Mouse (Mus musculus): ENCODE data around the gene Dlgap3. TPM values are rescaled to one million over a fixed set of nuclear protein-coding genes. Genes with fewer than 3 reads are reported as not detected.
A peak's percentile ranks its signal among the peaks of the same experiment; 100 is the strongest.

Gene Dlgap3
- polyA plus RNA-seq, 1 experiment from 2014 or later: 5.7 TPM

DNA sequence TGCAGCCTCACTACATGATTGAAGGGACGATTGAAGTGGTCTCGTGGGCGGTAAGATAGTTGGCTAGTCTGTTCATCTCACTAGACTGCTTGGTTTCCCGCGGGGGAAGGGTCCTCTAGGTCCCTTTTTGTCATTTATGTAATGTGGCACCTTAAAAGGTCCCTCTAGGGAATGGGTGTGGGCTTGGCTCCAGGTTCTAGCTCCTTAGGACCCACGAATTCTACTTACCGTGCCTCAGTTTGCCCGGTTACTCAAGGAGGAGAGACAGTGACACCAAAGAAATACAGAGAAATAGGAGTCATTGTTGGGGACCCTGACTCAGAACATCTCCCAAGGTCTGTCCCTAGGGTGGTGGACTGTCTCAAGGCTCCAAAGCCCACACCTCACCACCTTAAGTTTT is 1.3 kb upstream of the Dlgap3 start:
- ATAC-seq (ENCODE audit: low FRiP score): no peak
- H3K27me3 ChIP-seq: peaks cover 59% of the 10 kb centered on the region
- H3K9me3 ChIP-seq: no peaks in the 10 kb centered on the region
- H3K4me2 ChIP-seq: peak overlapping the region; percentile 98
- peak overlapping the region; percentile 75 for H3K4me3 ChIP-seq (replicated peaks)
- no peak overlapping the region for H3K27ac ChIP-seq
- peaks cover 38% of the 10 kb centered on the region for H3K4me1 ChIP-seq
- H3K36me3 ChIP-seq (replicated peaks): no peaks in the 10 kb centered on the region
- WGBS: 20% methylated on average over 8 of the region's 8 CpGs
- H3K9ac ChIP-seq: no peak overlapping the region

- Histone ChIP-seq H3K9ac (peak overlapping the region; percentile 81), H3K36me3 (replicated peaks) (no peaks in the 10 kb centered on the region), H3K4me3 (replicated peaks) (peak overlapping the region; percentile 75), H3K27me3 (peaks cover 65% of the 10 kb centered on the region), H3K4me1 (peaks cover 44% of the 10 kb centered on the region), H3K27ac (peak overlapping the region; percentile 59), H3K4me2 (peak overlapping the region; percentile 98), H3K9me3 (no peaks in the 10 kb centered on the region)
- peak; percentile 79 for ATAC-seq (ENCODE audit: low FRiP score)
- WGBS: under 1% methylated on average over 39 of the region's 39 CpGs
These were observed 642 bp upstream of the Dlgap3 start for GRCm38 (mm10) chr4:127168211-127168913.

DNA sequence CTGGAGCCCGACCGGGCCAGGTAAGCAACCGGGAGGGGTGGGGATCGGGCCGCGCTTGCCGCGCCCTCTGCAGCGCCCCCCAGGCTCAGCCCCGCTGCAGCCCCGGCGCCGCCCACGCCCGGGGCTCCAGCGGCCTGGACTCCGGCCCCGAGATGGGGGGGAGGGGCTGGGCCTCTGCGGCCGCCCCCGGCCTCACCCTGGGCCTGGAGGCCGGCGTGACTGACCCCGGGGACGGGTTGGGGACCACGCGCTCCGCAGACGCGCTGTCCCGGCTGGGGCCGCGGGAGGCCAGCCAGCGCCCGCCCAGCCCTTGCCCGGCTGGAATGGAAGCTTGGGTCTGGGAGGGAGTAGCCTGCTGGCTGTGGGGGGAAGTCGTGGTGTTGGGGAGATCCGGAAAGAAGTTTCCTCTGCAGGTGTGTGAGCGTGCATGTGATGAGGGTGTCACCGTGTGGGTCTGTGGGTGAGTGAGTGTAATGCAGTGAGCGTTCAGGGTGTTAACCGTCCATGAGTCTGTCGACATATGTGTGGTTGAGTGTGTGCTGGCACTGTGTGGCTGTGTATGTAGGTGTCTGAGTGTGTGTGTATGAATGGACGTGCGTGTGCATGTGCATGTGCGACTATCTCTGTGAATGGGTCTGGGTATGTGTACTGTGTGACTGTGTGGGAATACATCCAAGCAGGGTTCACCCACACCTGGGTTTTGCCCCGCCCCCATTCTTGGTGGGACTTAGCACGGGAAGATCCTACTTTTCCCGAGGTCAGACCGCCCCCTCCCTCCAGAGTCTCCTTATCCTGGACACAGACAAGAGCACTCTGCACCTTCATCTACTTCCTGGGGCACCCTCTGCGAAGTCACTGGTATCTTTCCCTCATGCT is 580 bp downstream of the Dlgap3 start:
- H3K27ac ChIP-seq: peak overlapping the region; percentile 59

DNA sequence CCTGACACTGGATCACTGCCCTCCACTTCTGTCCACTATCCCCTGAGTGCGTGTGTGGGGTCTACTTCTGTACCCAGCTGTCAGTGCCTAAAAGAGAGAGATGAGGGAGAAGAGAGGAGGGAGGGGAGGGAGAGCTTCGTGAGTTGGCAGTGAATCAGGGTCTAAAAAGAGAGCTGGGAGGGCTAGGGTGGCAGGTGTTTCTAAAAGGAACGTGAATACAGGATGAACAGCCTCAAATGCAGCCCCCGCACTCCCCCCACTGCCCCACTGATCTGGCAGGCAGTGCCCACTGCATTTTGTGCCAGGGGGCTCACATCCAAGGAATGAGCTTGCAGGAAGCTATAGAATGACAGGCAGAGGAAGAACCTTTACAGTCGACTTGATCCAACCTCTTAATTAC is 1.9 kb downstream of the Dlgap3 start:
- Histone ChIP-seq H3K27ac (no peak overlapping the region), H3K36me3 (replicated peaks) (no peaks in the 10 kb centered on the region), H3K27me3 (peaks cover 80% of the 10 kb centered on the region), H3K4me2 (no peak overlapping the region), H3K4me3 (replicated peaks) (no peak overlapping the region), H3K9me3 (no peaks in the 10 kb centered on the region), H3K4me1 (peaks cover 46% of the 10 kb centered on the region), H3K9ac (no peak overlapping the region)
- 39% methylated on average over 5 of the region's 5 CpGs for WGBS
- ATAC-seq (ENCODE audit: low FRiP score): no peak

More for the DNA sequence above, 580 bp downstream of the Dlgap3 start:
- H3K9me3 ChIP-seq: no peaks in the 10 kb centered on the region
- WGBS: 2% methylated on average over 47 of the region's 51 CpGs
- peak; percentile 53 for ATAC-seq (ENCODE audit: low FRiP score)
- peaks cover 46% of the 10 kb centered on the region for H3K4me1 ChIP-seq
- peak overlapping the region; percentile 75 for H3K4me3 ChIP-seq (replicated peaks)
- H3K4me2 ChIP-seq: peak overlapping the region; percentile 98
- peak overlapping the region; percentile 81 for H3K9ac ChIP-seq
- H3K36me3 ChIP-seq (replicated peaks): no peaks in the 10 kb centered on the region
- peaks cover 73% of the 10 kb centered on the region for H3K27me3 ChIP-seq

DNA sequence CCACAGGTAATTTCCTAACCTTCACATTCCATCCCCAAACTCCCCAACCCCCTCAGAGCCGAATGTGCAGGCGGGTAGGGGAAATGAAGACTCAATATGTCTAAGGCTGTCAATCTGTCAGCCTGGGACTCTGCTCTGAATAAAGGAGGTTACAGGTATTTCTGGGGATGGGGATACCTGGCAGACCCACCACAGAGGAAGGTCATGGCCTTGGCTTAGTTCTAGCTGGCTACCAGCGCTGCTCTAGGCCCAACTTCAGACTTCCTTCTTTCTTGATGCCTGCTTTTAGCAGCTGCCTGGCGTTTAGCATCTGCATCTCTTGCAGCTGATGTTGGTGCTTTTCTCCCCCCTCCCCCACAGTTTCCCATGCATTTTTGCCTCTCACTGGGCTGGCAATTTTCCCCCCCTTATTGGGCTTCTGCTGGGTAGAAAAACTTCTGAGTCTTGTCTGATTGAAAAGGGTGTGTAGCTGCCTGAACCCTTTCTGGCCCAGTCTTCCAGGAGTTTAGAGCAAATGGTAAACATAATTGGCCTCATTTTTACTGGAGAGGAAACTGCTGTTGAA is 2.4 kb downstream of the Dlgap3 start:
- H3K27me3 ChIP-seq: peaks cover 80% of the 10 kb centered on the region
- H3K9me3 ChIP-seq: no peaks in the 10 kb centered on the region
- no peak overlapping the region for H3K4me2 ChIP-seq
- no peak overlapping the region for H3K4me3 ChIP-seq (replicated peaks)
- no peak for ATAC-seq (ENCODE audit: low FRiP score)
- H3K4me1 ChIP-seq: peaks cover 46% of the 10 kb centered on the region
- H3K27ac ChIP-seq: no peak overlapping the region
- no peaks in the 10 kb centered on the region for H3K36me3 ChIP-seq (replicated peaks)
- WGBS: 52% methylated on average over 4 of the region's 4 CpGs
- H3K9ac ChIP-seq: no peak overlapping the region

- Histone ChIP-seq H3K36me3 (replicated peaks) (no peaks in the 10 kb centered on the region), H3K4me3 (replicated peaks) (no peak overlapping the region), H3K27me3 (peaks cover 74% of the 10 kb centered on the region), H3K4me1 (peaks cover 46% of the 10 kb centered on the region), H3K4me2 (no peak overlapping the region), H3K27ac (no peak overlapping the region), H3K9ac (no peak overlapping the region), H3K9me3 (no peaks in the 10 kb centered on the region)
- no peak for ATAC-seq (ENCODE audit: low FRiP score)
- WGBS: 16% methylated on average over 7 of the region's 7 CpGs
These were observed 3.1 kb downstream of the Dlgap3 start for GRCm38 (mm10) chr4:127172119-127172518.

DNA sequence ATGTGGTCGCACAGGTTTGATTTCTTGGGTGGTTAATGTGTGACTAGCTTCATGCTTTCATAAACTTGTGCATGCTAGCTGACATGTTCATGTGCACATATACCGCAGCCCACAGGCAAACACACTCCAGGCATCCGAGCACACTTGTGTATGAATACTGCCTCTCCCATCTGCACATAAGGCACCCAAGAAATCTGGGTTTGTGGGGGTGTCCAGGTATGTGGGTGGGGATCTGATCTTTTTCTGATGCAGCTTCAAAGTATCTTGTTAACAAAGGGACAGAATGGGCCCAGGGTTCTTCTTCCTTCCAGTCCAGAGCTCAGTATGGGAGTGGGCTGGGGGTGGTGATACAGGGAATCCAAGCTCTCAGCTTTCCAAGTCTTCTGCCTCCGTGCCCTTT is 3.6 kb downstream of the Dlgap3 start:
- no peaks in the 10 kb centered on the region for H3K9me3 ChIP-seq

DNA sequence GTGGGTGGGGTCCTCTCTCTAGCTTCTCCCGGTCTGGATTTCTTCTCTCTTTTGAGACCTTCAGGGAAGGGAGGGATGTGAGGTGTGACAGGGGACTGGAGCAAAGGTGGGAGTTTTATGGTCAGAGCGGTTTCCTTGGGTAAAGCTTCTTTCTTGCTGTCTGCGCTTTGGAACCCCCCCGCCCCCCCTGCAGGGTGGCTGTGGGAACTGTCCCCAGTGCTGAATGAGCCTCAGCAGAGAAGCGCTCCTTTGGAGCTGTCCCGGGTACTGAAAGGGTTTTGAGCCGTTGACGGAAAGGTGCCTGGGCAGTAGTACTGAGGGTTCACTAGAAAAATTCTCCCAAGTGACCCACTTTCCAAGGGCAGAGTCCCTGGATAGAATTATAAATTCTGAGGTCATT is 4.5 kb downstream of the Dlgap3 start:
- Histone ChIP-seq H3K9me3 (no peaks in the 10 kb centered on the region), H3K27ac (no peak overlapping the region), H3K27me3 (peaks cover 63% of the 10 kb centered on the region), H3K9ac (no peak overlapping the region), H3K4me1 (peaks cover 38% of the 10 kb centered on the region), H3K36me3 (replicated peaks) (no peaks in the 10 kb centered on the region), H3K4me2 (no peak overlapping the region), H3K4me3 (replicated peaks) (no peak overlapping the region)
- 3% methylated on average over 8 of the region's 8 CpGs for WGBS
- ATAC-seq (ENCODE audit: low FRiP score): no peak

More for the DNA sequence above, 3.6 kb downstream of the Dlgap3 start:
- Histone ChIP-seq H3K27me3 (peaks cover 70% of the 10 kb centered on the region), H3K27ac (no peak overlapping the region), H3K9ac (no peak overlapping the region), H3K36me3 (replicated peaks) (no peaks in the 10 kb centered on the region), H3K4me1 (peaks cover 46% of the 10 kb centered on the region), H3K4me3 (replicated peaks) (no peak overlapping the region), H3K4me2 (no peak overlapping the region)
- ATAC-seq (ENCODE audit: low FRiP score): no peak
- WGBS: 66% methylated on average over 4 of the region's 4 CpGs

DNA sequence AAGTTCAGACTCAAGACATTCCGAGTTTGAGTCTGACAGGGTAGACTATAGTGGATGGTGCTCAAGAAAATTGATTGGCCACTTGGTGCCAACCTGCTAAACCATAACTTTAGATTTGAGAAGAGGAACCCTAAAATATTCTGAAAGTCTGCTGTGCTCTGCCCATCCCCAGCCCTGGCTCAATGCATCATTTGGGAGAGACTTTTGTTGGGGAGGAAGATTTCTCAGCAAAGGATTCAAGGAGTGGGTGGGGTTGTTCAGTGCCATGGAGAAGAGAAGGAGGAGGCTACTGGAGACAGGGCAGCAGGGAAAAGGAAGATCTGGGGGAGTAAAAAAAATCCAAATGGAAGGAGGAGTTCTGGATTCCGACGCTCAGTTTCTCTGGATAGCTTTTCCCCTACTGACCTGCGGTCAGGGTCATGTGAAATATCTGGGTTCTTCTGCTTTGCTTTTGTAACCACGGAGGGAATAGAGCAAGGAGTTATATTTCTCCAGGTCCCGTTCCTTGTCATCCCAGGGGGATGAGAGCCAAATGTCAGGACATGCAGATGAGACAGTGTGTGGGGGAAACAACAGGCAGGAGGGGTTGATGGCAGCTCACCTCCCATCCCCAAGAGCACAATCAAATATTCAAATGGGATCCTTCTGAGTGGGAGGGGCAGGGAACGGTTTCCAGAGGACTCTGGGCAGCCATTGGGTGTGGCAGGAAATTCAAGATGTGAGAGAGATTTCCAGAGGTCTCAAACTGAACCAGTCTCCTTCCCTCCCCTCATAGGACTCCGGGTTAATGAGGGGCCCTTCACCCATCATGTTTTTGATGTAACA is 5.3 kb downstream of the Dlgap3 start:
- ATAC-seq (ENCODE audit: low FRiP score): no peak
- no peaks in the 10 kb centered on the region for H3K9me3 ChIP-seq
- no peaks in the 10 kb centered on the region for H3K36me3 ChIP-seq (replicated peaks)
- no peak overlapping the region for H3K9ac ChIP-seq
- H3K4me3 ChIP-seq (replicated peaks): no peak overlapping the region
- no peak overlapping the region for H3K4me2 ChIP-seq
- H3K4me1 ChIP-seq: peaks cover 40% of the 10 kb centered on the region
- no peak overlapping the region for H3K27ac ChIP-seq
- peaks cover 65% of the 10 kb centered on the region for H3K27me3 ChIP-seq
- 60% methylated on average over 8 of the region's 8 CpGs for WGBS

DNA sequence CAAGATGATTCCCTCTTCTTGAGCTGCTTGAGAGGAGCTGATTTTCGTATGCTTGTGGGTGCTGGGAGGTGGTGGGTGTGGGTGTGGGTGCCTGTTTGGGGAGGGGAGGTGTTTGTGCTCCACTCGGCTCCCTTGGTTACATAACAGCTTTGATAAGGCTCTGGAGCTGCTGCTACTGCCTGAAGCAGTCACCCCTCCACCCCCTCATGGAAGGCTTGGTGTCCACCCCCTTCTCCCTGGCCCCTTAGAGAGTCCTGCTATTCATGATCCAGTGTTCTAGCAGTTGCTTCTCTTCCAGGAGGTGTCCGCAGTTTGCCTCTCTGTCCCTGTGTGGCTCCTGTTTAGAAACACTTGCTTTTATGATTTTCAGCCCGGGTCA is 5.9 kb downstream of the Dlgap3 start:
- Histone ChIP-seq H3K4me1 (peaks cover 40% of the 10 kb centered on the region), H3K27ac (no peak overlapping the region), H3K4me2 (no peak overlapping the region), H3K4me3 (replicated peaks) (no peak overlapping the region), H3K36me3 (replicated peaks) (no peaks in the 10 kb centered on the region), H3K9ac (no peak overlapping the region), H3K27me3 (peaks cover 65% of the 10 kb centered on the region), H3K9me3 (no peaks in the 10 kb centered on the region)
- no peak for ATAC-seq (ENCODE audit: low FRiP score)
- WGBS: 71% methylated on average over 4 of the region's 4 CpGs

DNA sequence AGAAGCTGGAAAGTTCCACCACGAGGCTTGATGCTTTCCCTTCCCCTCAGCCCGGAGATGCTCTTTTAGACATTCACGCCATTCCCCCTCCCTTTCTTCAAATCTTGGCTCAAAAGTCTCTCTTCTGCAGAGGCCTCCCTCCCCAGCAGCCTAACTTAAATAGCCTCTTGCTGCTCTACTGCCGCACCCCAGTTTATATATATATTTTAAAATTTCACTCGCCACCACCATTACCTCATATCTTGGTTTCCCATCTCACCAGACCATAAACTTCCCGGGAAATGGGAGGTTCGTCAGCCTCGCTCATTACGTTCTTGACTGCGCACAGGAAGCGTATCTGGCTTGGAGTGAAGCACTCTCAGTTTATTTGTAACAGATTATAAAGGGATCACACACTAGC is 9.0 kb downstream of the Dlgap3 start:
- ATAC-seq (ENCODE audit: low FRiP score): no peak

GRCm38 (mm10) chr4:127178671-127179070 is 9.7 kb downstream of the Dlgap3 start:
- WGBS: 56% methylated on average over 9 of the region's 9 CpGs
- peaks cover 14% of the 10 kb centered on the region for H3K4me1 ChIP-seq
- ATAC-seq (ENCODE audit: low FRiP score): no peak
- peaks cover 34% of the 10 kb centered on the region for H3K27me3 ChIP-seq
- no peak overlapping the region for H3K4me3 ChIP-seq (replicated peaks)
- no peak overlapping the region for H3K27ac ChIP-seq
- H3K9ac ChIP-seq: no peak overlapping the region
- no peaks in the 10 kb centered on the region for H3K36me3 ChIP-seq (replicated peaks)
- no peak overlapping the region for H3K4me2 ChIP-seq
- H3K9me3 ChIP-seq: no peaks in the 10 kb centered on the region

More for the DNA sequence above, 9.0 kb downstream of the Dlgap3 start:
- no peak overlapping the region for H3K9ac ChIP-seq
- no peak overlapping the region for H3K4me2 ChIP-seq
- no peaks in the 10 kb centered on the region for H3K9me3 ChIP-seq
- no peak overlapping the region for H3K4me3 ChIP-seq (replicated peaks)
- H3K36me3 ChIP-seq (replicated peaks): no peaks in the 10 kb centered on the region
- H3K27ac ChIP-seq: no peak overlapping the region
- 86% methylated on average over 11 of the region's 11 CpGs for WGBS
- H3K4me1 ChIP-seq: peaks cover 19% of the 10 kb centered on the region
- peaks cover 41% of the 10 kb centered on the region for H3K27me3 ChIP-seq
